Mouse (Mus musculus) kidney, postnatal 0 days (tissue): ENCODE measurements around the gene Sh2d5. TPM values are rescaled to one million over a fixed set of nuclear protein-coding genes. Genes with fewer than 3 reads are reported as not detected.

Experiments used
- ATAC-seq: fragments of 200-750 bp; cut with Nextera tagmentation; replicated peaks from 2 replicates; pipeline ENCODE4 v1.8.0; 2017; ENCODE audit warnings: low read depth, moderate number of reproducible peaks, moderate TSS enrichment, moderate library complexity; ENCODE audit not compliant: low FRiP score
- DNase-seq: peaks from one replicate; pipeline ENCODE4 v3.0.0-alpha.2; 2016; ENCODE audit warnings: low spot score
- H3K27ac ChIP-seq: fragments of 300-500 bp; sonication (generic); 2 replicates; pipeline ENCODE4 v1.5.1; 2014; ENCODE audit warnings: mild to moderate bottlenecking
- H3K27me3 ChIP-seq: fragments of 300-500 bp; sonication (generic); 2 replicates; pipeline ENCODE4 v1.6.1; 2014; ENCODE audit warnings: low read length, mixed read lengths; ENCODE audit not compliant: insufficient read depth
- H3K36me3 ChIP-seq: fragments of 300-500 bp; sonication (generic); 2 replicates; pipeline ENCODE4 v1.6.1; 2014; ENCODE audit warnings: low read length, mixed read lengths; ENCODE audit not compliant: insufficient read depth
- H3K4me1 ChIP-seq: fragments of 300-500 bp; sonication (generic); replicated peaks from 2 replicates; pipeline ENCODE4 v1.6.1; 2014; ENCODE audit warnings: antibody characterized with exemption, low read length, mixed read lengths; ENCODE audit not compliant: insufficient read depth
- H3K4me2 ChIP-seq: fragments of 300-500 bp; sonication (generic); 2 replicates; pipeline ENCODE4 v1.6.1; 2014; ENCODE audit warnings: mild to moderate bottlenecking, low read length, moderate library complexity, mixed read lengths
- H3K4me3 ChIP-seq: fragments of 300-500 bp; sonication (generic); replicated peaks from 2 replicates; pipeline ENCODE4 v1.5.1; 2014; ENCODE audit warnings: low read depth, low read length
- H3K9ac ChIP-seq: fragments of 300-500 bp; sonication (generic); 2 replicates; pipeline ENCODE4 v1.6.1; 2014; ENCODE audit warnings: low read depth, low read length
- H3K9me3 ChIP-seq: fragments of 300-500 bp; sonication (generic); replicated peaks from 2 replicates; pipeline ENCODE4 v1.6.1; 2016; ENCODE audit warnings: low read length, inconsistent platforms, mixed read lengths
- CTCF ChIP-seq: IDR thresholded peaks from 2 replicates; pipeline ENCODE4 v1.5.1; 2016; ENCODE audit warnings: antibody characterized with exemption, low read depth, mild to moderate bottlenecking, moderate library complexity
- WGBS: fragments of 180-500 bp; shearing (Covaris S2); extraction: QIAGEN DNeasy Blood & Tissue Kit; methylation state at CpG from one replicate; pipeline ENCODE4 v1.1.7; 2014; 5-methylcytosine and 5-hydroxymethylcytosine counted together
- polyA plus RNA-seq: library from polyadenylated mRNA; unstranded; fragments of >200 nt; fragmentation: Nextera tagmentation; extraction: Ambion mirVana; gene quantifications from 2 replicates; pipeline ENCODE4 v1.2.1, GENCODE M21; 2015

Sh2d5 gene
- polyA plus RNA-seq, 1 experiment from 2014 or later: 0.42 TPM

DNA sequence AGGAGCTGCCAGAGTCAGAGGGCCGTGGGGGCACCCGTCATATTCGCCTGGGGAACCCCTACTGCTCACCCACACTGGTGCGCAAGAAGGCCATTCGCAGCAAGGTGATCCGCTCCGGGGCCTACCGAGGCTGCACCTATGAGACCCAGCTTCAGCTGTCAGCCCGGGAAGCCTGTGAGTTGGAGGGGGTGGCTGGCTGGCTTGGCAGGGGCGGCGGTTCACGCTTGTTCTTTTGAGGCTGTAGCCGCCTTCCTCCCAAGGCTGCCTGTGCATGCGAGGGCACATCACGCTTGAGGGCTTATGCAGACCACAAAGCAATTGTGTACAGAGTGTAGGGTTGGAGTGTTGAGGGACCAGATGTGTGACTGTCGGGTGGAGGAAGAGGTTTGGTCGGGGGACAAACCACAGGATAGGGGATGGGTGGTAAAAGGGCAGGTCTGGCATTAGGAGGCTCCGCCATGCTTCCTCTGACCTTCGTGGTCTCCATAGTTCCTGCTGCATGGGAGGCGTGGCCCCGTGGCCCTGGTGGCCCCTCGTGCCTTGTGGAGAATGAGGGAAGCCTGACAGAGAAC is 7.0 kb downstream of the Sh2d5 start:
- Histone ChIP-seq H3K9ac (no peak overlapping the region), H3K4me3 (no peak overlapping the region), H3K27me3 (no peaks in the 10 kb centered on the region), H3K36me3 (no peaks in the 10 kb centered on the region), H3K4me2 (no peak overlapping the region), H3K4me1 (no peaks in the 10 kb centered on the region; the same call in 1 of the 2 replicates), H3K9me3 (no peaks in the 10 kb centered on the region), H3K27ac (no peak overlapping the region)
- ATAC-seq: no peak
- WGBS: 81% methylated on average over 22 of the region's 22 CpGs
- no peak for TF ChIP-seq CTCF
- DNase-seq: no peak

- no peak for TF ChIP-seq CTCF
- Histone ChIP-seq H3K9ac (no peak overlapping the region), H3K27me3 (no peaks in the 10 kb centered on the region), H3K27ac (no peak overlapping the region), H3K4me3 (no peak overlapping the region), H3K9me3 (no peaks in the 10 kb centered on the region), H3K4me1 (no peaks in the 10 kb centered on the region), H3K4me2 (no peak overlapping the region), H3K36me3 (no peaks in the 10 kb centered on the region)
- ATAC-seq (no peak), DNase-seq (no peak)
- 79% methylated on average over 7 of the region's 7 CpGs for WGBS
These were observed 8.5 kb downstream of the Sh2d5 start for GRCm38 (mm10) chr4:138258663-138259062.

- no peaks in the 10 kb centered on the region for H3K4me1 ChIP-seq
- TF ChIP-seq CTCF: no peak
- ATAC-seq (no peak), DNase-seq (no peak)
- H3K27me3 ChIP-seq: no peaks in the 10 kb centered on the region
- H3K36me3 ChIP-seq: no peaks in the 10 kb centered on the region
- H3K4me2 ChIP-seq: no peak overlapping the region
- H3K9me3 ChIP-seq: no peaks in the 10 kb centered on the region
- H3K27ac ChIP-seq: no peak overlapping the region
- H3K9ac ChIP-seq: no peak overlapping the region
- WGBS: 84% methylated on average over 5 of the region's 5 CpGs
- H3K4me3 ChIP-seq: no peak overlapping the region
These were observed 9.3 kb downstream of the Sh2d5 start for GRCm38 (mm10) chr4:138259482-138259881.

DNA sequence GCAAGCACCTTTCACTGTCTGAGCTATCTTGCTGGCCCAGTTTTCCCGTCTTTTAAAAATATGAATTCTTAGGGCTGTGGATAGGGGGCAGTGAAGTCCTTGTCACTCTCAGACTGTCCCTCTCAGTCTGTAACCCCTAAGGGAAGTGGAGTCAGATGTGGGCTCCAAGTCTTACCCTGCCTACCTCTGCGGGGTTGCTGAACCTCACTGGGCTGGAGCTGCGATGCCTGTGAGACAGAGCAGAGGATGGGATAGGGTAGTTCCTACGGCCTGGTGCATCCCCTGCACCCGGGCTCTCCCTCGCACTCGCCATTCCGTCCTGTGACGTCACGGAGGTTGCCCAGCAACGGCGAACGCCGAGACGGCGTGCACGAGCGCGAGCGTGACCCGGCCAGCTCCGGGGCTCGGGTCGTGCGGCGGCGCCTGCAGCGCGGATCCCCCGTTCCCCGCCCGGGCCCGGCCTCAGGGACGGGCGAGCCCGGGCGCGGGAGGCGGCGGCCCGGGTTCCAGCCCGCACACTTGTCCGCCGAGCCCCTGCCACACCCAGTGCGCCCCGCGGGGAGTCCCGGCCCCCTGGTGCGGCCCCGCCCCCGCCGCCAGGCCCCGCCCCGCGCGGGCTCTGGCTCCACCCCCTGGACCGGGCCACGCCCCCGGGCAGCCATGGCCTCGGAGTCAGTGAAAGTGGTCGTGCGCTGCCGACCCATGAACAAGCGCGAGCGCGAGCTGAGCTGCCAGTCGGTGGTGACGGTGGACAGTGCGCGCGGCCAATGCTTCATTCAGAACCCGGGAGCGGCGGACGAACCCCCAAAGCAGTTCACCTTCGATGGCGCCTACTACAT is 11.9 kb downstream of the Sh2d5 start:
- ATAC-seq (peak; percentile 86), DNase-seq (peak; percentile 80)
- Histone ChIP-seq H3K27ac (no peak overlapping the region), H3K27me3 (no peaks in the 10 kb centered on the region), H3K4me1 (no peaks in the 10 kb centered on the region), H3K36me3 (no peaks in the 10 kb centered on the region), H3K9me3 (no peaks in the 10 kb centered on the region), H3K9ac (peak overlapping the region; percentile 56), H3K4me2 (peak overlapping the region; percentile 93), H3K4me3 (peak overlapping the region; percentile 73)
- WGBS: under 1% methylated on average over 71 of the region's 78 CpGs
- peak; percentile 50; the same call in 1 of the 2 replicates for TF ChIP-seq CTCF

- Histone ChIP-seq H3K27me3 (no peaks in the 10 kb centered on the region), H3K36me3 (no peaks in the 10 kb centered on the region), H3K4me2 (no peak overlapping the region), H3K27ac (no peak overlapping the region), H3K9me3 (no peaks in the 10 kb centered on the region), H3K4me3 (no peak overlapping the region), H3K4me1 (no peaks in the 10 kb centered on the region), H3K9ac (no peak overlapping the region)
- TF ChIP-seq CTCF: no peak
- 77% methylated on average over 10 of the region's 10 CpGs for WGBS
- ATAC-seq (no peak), DNase-seq (no peak)
These were observed 17.7 kb downstream of the Sh2d5 start for GRCm38 (mm10) chr4:138267869-138268268.

DNA sequence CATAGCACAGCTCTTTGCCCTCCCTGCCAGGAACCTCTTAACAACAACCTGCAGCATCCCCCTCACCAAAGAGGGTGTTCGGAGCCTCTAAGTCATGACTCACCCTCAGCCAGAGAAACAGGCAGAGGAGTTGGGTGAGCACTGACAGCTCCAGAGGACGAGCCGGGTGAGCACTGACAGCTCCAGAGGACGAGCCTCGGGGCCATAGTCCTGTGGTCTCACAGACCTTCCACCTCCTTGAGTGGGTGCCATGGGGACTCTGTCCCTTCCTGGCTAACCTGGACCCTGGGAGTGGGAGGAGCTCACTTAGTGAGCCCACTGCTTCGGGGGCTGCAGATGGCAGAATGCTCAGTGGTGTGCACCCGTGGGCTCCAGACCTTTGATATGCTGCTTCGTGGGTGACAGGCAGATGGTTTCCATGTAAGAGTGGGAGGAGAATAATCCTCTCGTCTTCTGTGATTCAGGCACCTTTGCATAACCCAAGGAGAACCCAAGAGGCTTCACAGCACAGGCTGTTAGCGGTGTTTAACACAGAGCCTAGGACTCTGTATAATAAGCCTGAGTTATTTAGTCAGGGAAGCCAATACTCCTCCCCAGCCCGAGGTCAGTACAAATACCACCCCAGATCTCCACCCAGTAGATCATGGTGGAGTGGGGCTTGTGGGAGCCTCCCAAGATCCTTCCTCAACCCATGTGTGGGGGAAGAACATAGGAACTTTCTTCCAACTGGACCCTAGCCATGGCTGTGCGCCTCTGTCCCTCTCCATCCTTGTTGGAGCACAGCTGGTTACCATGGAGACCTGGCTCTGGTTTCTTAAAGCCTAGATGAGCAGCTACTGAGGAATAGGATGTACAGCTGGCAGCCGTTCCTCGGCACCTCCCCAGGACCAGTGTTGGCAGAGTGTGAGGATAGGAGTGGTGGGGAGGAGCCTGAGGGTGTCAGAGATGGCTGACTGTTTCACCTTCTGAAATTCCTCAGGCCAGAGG is 22.1 kb downstream of the Sh2d5 start:
- DNase-seq: peak; percentile 18
- no peak overlapping the region for H3K27ac ChIP-seq
- ATAC-seq: no peak

More for the DNA sequence above, 22.1 kb downstream of the Sh2d5 start:
- TF ChIP-seq CTCF: no peak
- no peaks in the 10 kb centered on the region for H3K27me3 ChIP-seq
- H3K9me3 ChIP-seq: no peaks in the 10 kb centered on the region
- 56% methylated on average over 14 of the region's 14 CpGs for WGBS
- H3K4me2 ChIP-seq: no peak overlapping the region
- H3K9ac ChIP-seq: no peak overlapping the region
- no peak overlapping the region for H3K4me3 ChIP-seq
- H3K36me3 ChIP-seq: no peaks in the 10 kb centered on the region
- no peaks in the 10 kb centered on the region for H3K4me1 ChIP-seq
